In genomic region chr16:85445801-85446200, GRCm38 (mm10) we compare ENCODE assay signal across 18 mouse cellular contexts.
DNase-seq lines count a peak whose midpoint lies in the region; ATAC-seq lines count a peak whose summit lies in the region.
"Had no signal": no experiment of that assay in that cellular context is flagged by ENCODE, and none has a peak within 500 bp of the region (broad histone marks: within the 10 kb centered on the region; RNA-seq: fewer than 3 reads in every experiment).

No protein-coding gene starts in this region.

- no peaks in the 10 kb centered on the region for H3K9me3 ChIP-seq in heart, embryonic 10.5 days
- 0 out of 2 replicates have a peak, but pooled peaks cover 3% of the 10 kb centered on the region for H3K9me3 ChIP-seq in forebrain, embryonic 13.5 days (replicated peaks)
- H3K9me3 ChIP-seq: heart, embryonic 13.5 days had no signal

- no peak overlapping the region for H3K27ac ChIP-seq in heart, embryonic 10.5 days
- no peak overlapping the region for H3K27ac ChIP-seq in forebrain, embryonic 13.5 days
- H3K27ac ChIP-seq: heart, embryonic 13.5 days had no signal

- no peaks in the 10 kb centered on the region for H3K36me3 ChIP-seq in heart, embryonic 10.5 days
- H3K36me3 ChIP-seq in forebrain, embryonic 13.5 days (ENCODE audit: poor library complexity, severe bottlenecking), result no peaks in the 10 kb centered on the region
- H3K36me3 ChIP-seq: heart, embryonic 13.5 days had no signal

- H3K27me3 ChIP-seq in heart, embryonic 10.5 days (ENCODE audit: insufficient read depth, poor library complexity, severe bottlenecking), result no peaks in the 10 kb centered on the region
- H3K27me3 ChIP-seq in forebrain, embryonic 13.5 days, result no peaks in the 10 kb centered on the region
- H3K27me3 ChIP-seq: heart, embryonic 13.5 days had no signal

- no peak overlapping the region for H3K4me3 ChIP-seq in heart, embryonic 10.5 days
- H3K4me3 ChIP-seq in forebrain, embryonic 13.5 days, result no peak overlapping the region
- H3K4me3 ChIP-seq: heart, embryonic 13.5 days had no signal

- H3K4me1 ChIP-seq in heart, embryonic 10.5 days, result no peaks in the 10 kb centered on the region
- H3K4me1 ChIP-seq in forebrain, embryonic 13.5 days, result no peaks in the 10 kb centered on the region
- H3K4me1 ChIP-seq: heart, embryonic 13.5 days had no signal

- ATAC-seq in forebrain, embryonic 13.5 days, result no peak
- ATAC-seq: activated CD4-positive, CD25-positive, alpha-beta regulatory T cell, adult 4 months; forebrain, postnatal 0 days; inflammation-experienced regulatory T-cells, adult 6 months; midbrain, embryonic 16.5 days; Patski had no signal

- DNase-seq in heart, adult 9 months (ENCODE audit: low spot score in 2 of 2), result peak; percentile 2 to 40
- no peak for DNase-seq in heart, embryonic 10.5 days (ENCODE audit: low spot score)
- peak; percentile 86 for DNase-seq in Muller cell, postnatal 12 days (ENCODE audit: inconsistent ontology term)
- DNase-seq in cerebellum, adult 11-12 months, result peak; percentile 52
- DNase-seq in cerebellum, postnatal 25 days, result peak; percentile 19 to 32
- no peak for DNase-seq in kidney, postnatal 25 days
- DNase-seq: adrenal gland, postnatal 14 days; forebrain, postnatal 0 days; lung, embryonic 14.5 days; right cerebral cortex, adult 18-20 months; spleen, adult 18-20 months; thymus, adult 2 months had no signal

- H3K4me2 ChIP-seq in forebrain, embryonic 13.5 days, result no peak overlapping the region
- H3K4me2 ChIP-seq: heart, embryonic 13.5 days; lung, embryonic 14.5 days had no signal

- WGBS in heart, embryonic 10.5 days, result 71% methylated on average over 3 of the region's 3 CpGs
- WGBS in forebrain, embryonic 13.5 days, result 75% methylated on average over 3 of the region's 3 CpGs

- H3K9ac ChIP-seq in forebrain, embryonic 13.5 days, result no peak overlapping the region
- H3K9ac ChIP-seq: forebrain, postnatal 0 days; heart, embryonic 13.5 days; lung, embryonic 14.5 days had no signal

Comparison
In these comparisons a context has a peak if more than half of its experiments do, and no peak if none do; other contexts are left out.
1. DNase-seq: peak in heart, adult 9 months (2 of 2), Muller cell, postnatal 12 days (single experiment), cerebellum, adult 11-12 months (single experiment) and cerebellum, postnatal 25 days (2 of 2); none in heart, embryonic 10.5 days (single experiment) and kidney, postnatal 25 days (0 of 2).